Mouse (Mus musculus): ENCODE measurements around the gene Plpp6. TPM values are rescaled to one million over a fixed set of nuclear protein-coding genes. Genes with fewer than 3 reads are reported as not detected.
"Not testable (repeated sequence)": the region's sequence is repeated elsewhere in the genome, so short reads cannot be mapped to it uniquely, and the experiment has no call there.

The Plpp6 gene
- polyA plus RNA-seq, 1 experiment, result not detected

DNA sequence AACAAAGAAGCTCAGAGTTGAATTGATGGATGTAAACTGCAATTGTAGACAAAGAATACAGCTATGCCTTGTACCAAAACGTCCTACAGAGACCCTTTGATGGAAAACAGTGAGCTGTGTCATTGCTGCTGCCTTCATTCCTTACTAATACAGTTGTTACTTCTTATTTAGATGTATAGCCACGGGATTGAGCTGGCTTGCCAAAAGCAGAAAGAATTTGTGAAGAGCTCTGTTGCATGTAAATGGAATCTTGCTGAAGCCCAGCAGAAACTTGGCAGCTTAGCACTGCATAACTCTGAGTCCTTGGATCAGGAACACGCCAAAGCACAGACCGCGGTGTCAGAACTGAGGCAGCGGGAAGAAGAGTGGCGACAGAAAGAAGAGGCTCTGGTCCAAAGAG lies 31.1 kb downstream of the Plpp6 start:
- TF ChIP-seq CTCF (IDR thresholded peaks at IDR 0.05; ENCODE audit: insufficient read depth, low read depth, low read length) (no peak), POLR2A (IDR thresholded peaks at IDR 0.05; ENCODE audit: insufficient read depth, low read depth, low read length) (no peak)
- Histone ChIP-seq H3K4me1 (ENCODE audit: control insufficient read depth, insufficient read depth, low read length) (peaks cover 5% of the 10 kb centered on the region), H3K27ac (ENCODE audit: insufficient read depth, low read depth, low read length) (peak overlapping the region; percentile 8), H3K4me3 (ENCODE audit: insufficient read depth, low read depth, low read length) (no peak overlapping the region)
- 36% methylated on average over 7 of the region's 7 CpGs for WGBS

- no peak for TF ChIP-seq POLR2A (IDR thresholded peaks at IDR 0.05; ENCODE audit: insufficient read depth, low read depth, low read length)
- no peak for TF ChIP-seq CTCF (IDR thresholded peaks at IDR 0.05; ENCODE audit: insufficient read depth, low read depth, low read length)
- Histone ChIP-seq H3K4me3 (ENCODE audit: insufficient read depth, low read depth, low read length) (no peak overlapping the region), H3K27ac (ENCODE audit: insufficient read depth, low read depth, low read length) (peak overlapping the region; percentile 8; the same call in 1 of the 2 replicates), H3K4me1 (ENCODE audit: control insufficient read depth, insufficient read depth, low read length) (peaks cover 5% of the 10 kb centered on the region)
- 85% methylated on average over 5 of the region's 5 CpGs for WGBS
These were observed 31.6 kb downstream of the Plpp6 start for GRCm38 (mm10) chr19:28995366-28995765.

DNA sequence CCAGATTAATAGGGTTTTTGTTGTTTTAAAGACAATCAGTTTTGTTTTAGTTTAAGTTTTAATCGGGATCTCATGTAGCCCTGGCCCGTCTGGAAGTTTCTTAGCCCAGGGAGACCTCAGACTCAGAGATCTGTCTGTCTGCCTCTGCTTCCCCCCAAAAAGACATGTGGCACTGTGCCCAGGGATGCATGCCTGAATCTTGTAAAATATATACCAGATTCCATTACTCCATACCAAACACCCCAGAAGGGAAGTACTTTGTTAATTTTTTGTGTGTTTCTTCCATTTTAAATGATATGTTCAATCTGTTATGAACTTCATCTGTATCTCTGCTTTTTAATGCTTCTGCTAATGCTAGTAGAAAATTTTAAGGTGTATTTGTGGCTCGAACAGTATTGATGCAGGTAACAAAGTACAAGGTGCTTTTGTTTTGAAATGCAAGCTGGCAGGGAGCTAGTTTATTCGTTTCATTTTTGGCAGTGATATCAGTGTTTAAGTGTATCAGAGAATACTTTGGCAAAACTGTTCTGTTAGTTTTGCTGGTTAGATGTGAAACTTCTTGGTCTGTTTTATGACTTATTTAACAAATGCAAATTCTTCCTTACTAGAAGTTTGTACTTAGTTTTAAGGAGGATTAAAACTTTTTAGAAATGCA lies 34.4 kb downstream of the Plpp6 start:
- 65% methylated on average over 4 of the region's 4 CpGs for WGBS
- H3K4me3 ChIP-seq (ENCODE audit: insufficient read depth, low read depth, low read length), result no peak overlapping the region
- H3K27ac ChIP-seq (ENCODE audit: insufficient read depth, low read depth, low read length), result no peak overlapping the region
- no peak for TF ChIP-seq POLR2A (IDR thresholded peaks at IDR 0.05; ENCODE audit: insufficient read depth, low read depth, low read length)
- no peak for TF ChIP-seq CTCF (IDR thresholded peaks at IDR 0.05; ENCODE audit: insufficient read depth, low read depth, low read length)
- peaks cover 5% of the 10 kb centered on the region for H3K4me1 ChIP-seq (ENCODE audit: control insufficient read depth, insufficient read depth, low read length)

- WGBS, result 95% methylated on average over 16 of the region's 16 CpGs
- H3K4me1 ChIP-seq (ENCODE audit: control insufficient read depth, insufficient read depth, low read length); H3K4me3 ChIP-seq (ENCODE audit: insufficient read depth, low read depth, low read length); H3K27ac ChIP-seq (ENCODE audit: insufficient read depth, low read depth, low read length): not testable (repeated sequence)
These were observed 36.6 kb downstream of the Plpp6 start for GRCm38 (mm10) chr19:29000321-29000720.

GRCm38 (mm10) chr19:29008069-29008706 lies 44.4 kb downstream of the Plpp6 start:
- H3K4me1 ChIP-seq (ENCODE audit: control insufficient read depth, insufficient read depth, low read length), result no peaks in the 10 kb centered on the region
- TF ChIP-seq POLR2A (IDR thresholded peaks at IDR 0.05; ENCODE audit: insufficient read depth, low read depth, low read length), result no peak
- no peak for TF ChIP-seq CTCF (IDR thresholded peaks at IDR 0.05; ENCODE audit: insufficient read depth, low read depth, low read length)
- no peak overlapping the region for H3K4me3 ChIP-seq (ENCODE audit: insufficient read depth, low read depth, low read length)
- H3K27ac ChIP-seq (ENCODE audit: insufficient read depth, low read depth, low read length), result no peak overlapping the region
- 54% methylated on average over 3 of the region's 3 CpGs for WGBS

DNA sequence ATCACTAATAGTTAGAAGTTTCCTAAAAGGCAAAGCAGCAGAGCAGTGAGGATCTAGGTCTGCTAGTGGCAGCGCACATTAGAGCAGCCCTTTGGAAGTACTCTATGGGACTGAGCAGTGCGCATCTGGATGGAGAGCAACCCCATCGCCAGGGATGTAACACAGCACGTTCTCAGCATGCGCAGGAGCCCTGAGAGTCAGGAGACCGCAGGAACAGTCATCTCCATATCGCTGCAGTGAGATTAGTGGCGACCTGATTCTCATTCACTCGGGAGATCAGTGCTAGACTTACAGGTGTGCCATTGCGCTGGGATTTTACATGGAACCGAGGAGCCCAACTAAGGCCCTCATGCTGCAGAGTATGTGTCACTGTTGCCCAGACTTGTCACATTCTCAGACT lies 45.3 kb downstream of the Plpp6 start:
- TF ChIP-seq POLR2A (IDR thresholded peaks at IDR 0.05; ENCODE audit: insufficient read depth, low read depth, low read length) (no peak), CTCF (IDR thresholded peaks at IDR 0.05; ENCODE audit: insufficient read depth, low read depth, low read length) (no peak)
- no peak overlapping the region for H3K27ac ChIP-seq (ENCODE audit: insufficient read depth, low read depth, low read length)
- H3K4me1 ChIP-seq (ENCODE audit: control insufficient read depth, insufficient read depth, low read length), result no peaks in the 10 kb centered on the region
- 88% methylated on average over 11 of the region's 11 CpGs for WGBS
- H3K4me3 ChIP-seq (ENCODE audit: insufficient read depth, low read depth, low read length), result no peak overlapping the region

DNA sequence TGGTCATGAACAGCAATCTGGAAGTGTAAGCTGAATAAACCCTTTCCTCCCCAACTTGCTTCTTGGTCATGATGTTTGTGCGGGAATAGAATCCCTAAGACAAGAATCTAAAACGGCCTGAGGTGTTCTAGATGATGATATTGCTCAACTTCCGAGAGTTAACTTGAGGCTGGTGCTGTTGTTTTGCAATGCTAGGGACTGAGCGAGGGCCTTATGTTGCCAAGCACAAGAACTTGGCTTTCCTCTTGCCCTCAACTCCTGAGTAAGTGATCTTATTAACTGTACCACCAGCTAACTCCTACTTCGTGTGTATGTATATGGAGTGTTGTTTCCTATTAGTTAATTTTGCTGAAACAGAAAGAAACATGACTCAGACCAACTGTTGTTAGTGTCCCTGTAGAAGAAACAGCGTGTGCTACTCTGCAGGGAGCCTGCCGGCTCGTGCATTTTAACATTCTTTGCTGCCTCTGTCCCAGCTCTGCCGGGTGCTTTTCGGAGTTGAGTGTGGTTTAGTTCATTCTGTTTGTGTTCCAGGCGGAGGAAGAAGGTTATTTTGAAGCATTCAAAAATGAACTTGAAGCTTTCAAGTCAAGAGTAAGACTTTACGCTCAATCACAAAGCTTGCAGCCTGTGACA lies 47.7 kb downstream of the Plpp6 start:
- Histone ChIP-seq H3K4me1 (ENCODE audit: control insufficient read depth, insufficient read depth, low read length) (no peaks in the 10 kb centered on the region), H3K4me3 (ENCODE audit: insufficient read depth, low read depth, low read length) (no peak overlapping the region), H3K27ac (ENCODE audit: insufficient read depth, low read depth, low read length) (no peak overlapping the region)
- TF ChIP-seq CTCF (IDR thresholded peaks at IDR 0.05; ENCODE audit: insufficient read depth, low read depth, low read length) (no peak), POLR2A (IDR thresholded peaks at IDR 0.05; ENCODE audit: insufficient read depth, low read depth, low read length) (no peak)
- 54% methylated on average over 12 of the region's 12 CpGs for WGBS

- 0 out of 2 replicates have a peak, but pooled peaks cover 2% of the 10 kb centered on the region for H3K4me1 ChIP-seq (ENCODE audit: control insufficient read depth, insufficient read depth, low read length)
- WGBS, result 83% methylated on average over 5 of the region's 5 CpGs
- no peak overlapping the region for H3K27ac ChIP-seq (ENCODE audit: insufficient read depth, low read depth, low read length)
- TF ChIP-seq POLR2A (IDR thresholded peaks at IDR 0.05; ENCODE audit: insufficient read depth, low read depth, low read length) (no peak), CTCF (IDR thresholded peaks at IDR 0.05; ENCODE audit: insufficient read depth, low read depth, low read length) (no peak)
- H3K4me3 ChIP-seq (ENCODE audit: insufficient read depth, low read depth, low read length), result no peak overlapping the region
These were observed 50.8 kb downstream of the Plpp6 start for GRCm38 (mm10) chr19:29014466-29015055.

All from olfactory bulb, adult 2 months (tissue).